Mouse (Mus musculus) heart, adult 10 weeks (tissue): Measurements from ENCODE around the gene Try4. TPM values are rescaled to one million over a fixed set of nuclear protein-coding genes. Genes with fewer than 3 reads are reported as not detected.

Experiments used
- polyA plus RNA-seq: library from polyadenylated mRNA; stranded (reverse); fragments of 350-450 nt; fragmentation: Illumina TruSeq; extraction: RNeasy Lipid Tissue Mini Kit (QIAGEN cat#74804); gene quantifications from one replicate; pipeline ENCODE4 v1.2.3, GENCODE M21; 2014; ENCODE audit warnings: low read depth, low replicate concordance

Gene Try4
- polyA plus RNA-seq: not detected

DNA sequence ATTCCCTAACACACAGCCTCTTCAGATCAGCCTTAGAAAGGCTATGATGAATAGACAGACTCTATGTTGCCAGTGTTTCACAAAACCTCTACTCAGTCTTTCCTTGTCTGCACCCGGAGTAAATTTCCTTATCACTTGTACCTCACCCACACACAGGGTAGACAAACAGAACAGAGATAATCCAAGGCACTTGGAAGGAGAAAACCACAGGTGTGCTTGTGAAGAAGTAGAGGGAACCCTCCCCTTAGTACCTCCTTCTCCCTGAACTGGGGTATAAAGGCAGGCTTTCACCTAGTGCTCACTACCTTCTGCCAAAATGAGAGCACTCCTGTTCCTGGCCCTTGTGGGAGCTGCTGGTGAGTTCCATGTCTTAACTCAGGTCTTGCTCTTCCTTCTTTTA is at the start of gene Try4:
TSS of gene Try4 (plus strand) at position 301 of the 400 bp plus-strand sequence.

DNA sequence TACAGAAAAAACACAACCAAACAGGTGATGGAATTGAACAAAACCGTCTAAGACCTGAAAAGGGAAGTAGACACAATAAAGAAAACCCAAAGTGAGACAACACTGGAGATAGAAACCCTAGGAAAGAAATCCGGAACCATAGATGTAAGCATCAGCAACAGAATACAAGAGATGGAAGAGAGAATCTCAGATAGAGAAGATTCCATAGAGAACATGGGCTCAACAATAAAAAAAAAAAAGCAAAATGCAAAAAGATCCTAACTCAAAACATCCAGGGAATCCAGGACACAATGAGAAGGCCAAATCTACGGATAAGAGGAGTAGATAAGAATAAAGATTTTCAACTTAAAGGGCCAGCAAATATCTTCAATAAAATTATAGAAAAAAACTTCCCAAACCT is 14.7 kb downstream of the Try4 start, which contains the start of gene Try5:
TSS of gene Try5 (minus strand) at position 101 of the 400 bp plus-strand sequence.

DNA sequence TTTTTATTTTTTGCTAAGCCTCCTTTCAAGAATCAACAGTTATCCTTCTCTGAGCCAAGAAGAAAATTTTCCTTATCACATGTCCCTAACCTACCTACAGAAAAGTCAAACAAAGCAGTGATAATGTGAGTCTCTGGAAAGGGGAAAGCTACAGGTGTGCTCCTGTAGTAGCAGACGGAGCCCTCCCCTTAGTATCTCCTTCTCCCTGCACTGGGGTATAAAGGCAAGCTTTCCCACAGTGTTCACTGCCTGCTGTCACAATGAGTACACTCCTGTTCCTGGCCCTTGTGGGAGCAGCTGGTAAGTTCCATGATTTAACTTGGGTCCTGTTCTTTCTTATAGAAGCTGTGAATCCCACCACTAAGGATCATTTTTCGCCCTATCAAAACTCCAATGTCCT is 51.9 kb downstream of the Try4 start, which contains the start of gene Try10:
TSS of gene Try10 (plus strand) at position 174 of the 400 bp plus-strand sequence.

Other genes starting within 250 kb of the Try4 start
- not detected for gene Try5, start 14.6 kb downstream of the Try4 start, polyA plus RNA-seq
- gene Try10, start 51.8 kb downstream of the Try4 start, polyA plus RNA-seq: not detected
- gene Prss3, start 75.4 kb downstream of the Try4 start, polyA plus RNA-seq: not detected
- gene Gm5771, start 90.1 kb downstream of the Try4 start, polyA plus RNA-seq: not detected
- not detected for gene Gm10334, start 143.9 kb downstream of the Try4 start, polyA plus RNA-seq
- not detected for gene Prss1, start 156.7 kb downstream of the Try4 start, polyA plus RNA-seq
- not detected for gene Prss2, start 219.5 kb downstream of the Try4 start, polyA plus RNA-seq